Mouse (Mus musculus): Measurements from ENCODE around the gene Cyld. TPM values are rescaled to one million over a fixed set of nuclear protein-coding genes. Genes with fewer than 3 reads are reported as not detected.
A peak's percentile ranks its signal among the peaks of the same experiment; 100 is the strongest.
"Not testable (repeated sequence)": the region's sequence is repeated elsewhere in the genome, so short reads cannot be mapped to it uniquely, and the experiment has no call there.

Gene Cyld
- polyA plus RNA-seq, 1 experiment from 2014 or later = 19.8 TPM

- Histone ChIP-seq H3K4me3 (no peak overlapping the region), H3K27me3 (replicated peaks) (0 out of 2 replicates have a peak, but pooled peaks cover 4% of the 10 kb centered on the region), H3K27ac (no peak overlapping the region), H3K9ac (no peak overlapping the region), H3K4me1 (peaks cover 17% of the 10 kb centered on the region), H3K4me2 (no peak overlapping the region), H3K9me3 (no peaks in the 10 kb centered on the region), H3K36me3 (replicated peaks) (no peaks in the 10 kb centered on the region)
- 82% methylated on average over 7 of the region's 7 CpGs for WGBS
- no peak for ATAC-seq (replicated peaks)
Measured at GRCm38 (mm10) chr8:88771241-88771640, 74.4 kb downstream of the Cyld start.

GRCm38 (mm10) chr8:88774593-88775297, 77.9 kb downstream of the Cyld start:
- no peak overlapping the region for H3K27ac ChIP-seq

GRCm38 (mm10) chr8:88775298-88775646, 78.4 kb downstream of the Cyld start:
- H3K27me3 ChIP-seq (replicated peaks) = 0 out of 2 replicates have a peak, but pooled peaks cover 4% of the 10 kb centered on the region
- no peak overlapping the region for H3K9ac ChIP-seq
- H3K4me3 ChIP-seq = no peak overlapping the region
- peak overlapping the region; percentile 14; the same call in 1 of the 2 replicates for H3K4me2 ChIP-seq
- H3K27ac ChIP-seq = no peak overlapping the region
- no peak for ATAC-seq (replicated peaks)
- 41% methylated on average over 7 of the region's 7 CpGs for WGBS
- no peaks in the 10 kb centered on the region for H3K9me3 ChIP-seq
- H3K4me1 ChIP-seq = peaks cover 17% of the 10 kb centered on the region
- no peaks in the 10 kb centered on the region for H3K36me3 ChIP-seq (replicated peaks)

More at GRCm38 (mm10) chr8:88774593-88775297, 77.9 kb downstream of the Cyld start:
- H3K36me3 ChIP-seq (replicated peaks) = no peaks in the 10 kb centered on the region
- ATAC-seq (replicated peaks) = no peak
- 23% methylated on average over 19 of the region's 19 CpGs for WGBS
- H3K4me3 ChIP-seq = no peak overlapping the region
- no peaks in the 10 kb centered on the region for H3K9me3 ChIP-seq
- H3K9ac ChIP-seq = no peak overlapping the region
- 0 out of 2 replicates have a peak, but pooled peaks cover 4% of the 10 kb centered on the region for H3K27me3 ChIP-seq (replicated peaks)
- peaks cover 17% of the 10 kb centered on the region for H3K4me1 ChIP-seq
- peak overlapping the region; percentile 14; the same call in 1 of the 2 replicates for H3K4me2 ChIP-seq

GRCm38 (mm10) chr8:88780142-88780541, 83.3 kb downstream of the Cyld start:
- H3K4me3 ChIP-seq = no peak overlapping the region
- H3K4me2 ChIP-seq = no peak overlapping the region
- H3K4me1 ChIP-seq = peaks cover 9% of the 10 kb centered on the region
- H3K27me3 ChIP-seq (replicated peaks) = no peaks in the 10 kb centered on the region
- no peak overlapping the region for H3K9ac ChIP-seq
- no peaks in the 10 kb centered on the region for H3K36me3 ChIP-seq (replicated peaks)
- H3K27ac ChIP-seq = no peak overlapping the region
- ATAC-seq (replicated peaks) = no peak
- WGBS = 78% methylated on average over 3 of the region's 3 CpGs
- no peaks in the 10 kb centered on the region for H3K9me3 ChIP-seq

GRCm38 (mm10) chr8:88781283-88781682, 84.5 kb downstream of the Cyld start:
- Histone ChIP-seq H3K27me3 (replicated peaks) (no peaks in the 10 kb centered on the region), H3K27ac (no peak overlapping the region), H3K4me2 (no peak overlapping the region), H3K36me3 (replicated peaks) (no peaks in the 10 kb centered on the region), H3K9ac (no peak overlapping the region), H3K4me3 (no peak overlapping the region), H3K4me1 (no peaks in the 10 kb centered on the region), H3K9me3 (no peaks in the 10 kb centered on the region)
- no peak for ATAC-seq (replicated peaks)
- WGBS = 80% methylated on average over 5 of the region's 5 CpGs

GRCm38 (mm10) chr8:88783722-88784121, 86.9 kb downstream of the Cyld start:
- H3K27me3 ChIP-seq (replicated peaks) = no peaks in the 10 kb centered on the region
- no peaks in the 10 kb centered on the region for H3K4me1 ChIP-seq
- H3K27ac ChIP-seq = no peak overlapping the region
- no peaks in the 10 kb centered on the region for H3K36me3 ChIP-seq (replicated peaks)
- H3K4me2 ChIP-seq = no peak overlapping the region
- WGBS = 84% methylated on average over 1 of the region's 1 CpGs
- ATAC-seq (replicated peaks) = no peak
- no peaks in the 10 kb centered on the region for H3K9me3 ChIP-seq
- no peak overlapping the region for H3K9ac ChIP-seq
- H3K4me3 ChIP-seq = no peak overlapping the region

- not testable (repeated sequence) for H3K4me2 ChIP-seq; ATAC-seq (replicated peaks); H3K4me3 ChIP-seq; H3K9ac ChIP-seq; H3K27ac ChIP-seq; H3K36me3 ChIP-seq (replicated peaks); H3K4me1 ChIP-seq; H3K9me3 ChIP-seq; H3K27me3 ChIP-seq (replicated peaks)
- 79% methylated on average over 3 of the region's 3 CpGs for WGBS
Measured at GRCm38 (mm10) chr8:88788335-88788734, 91.5 kb downstream of the Cyld start.

GRCm38 (mm10) chr8:88792691-88793323, 96.0 kb downstream of the Cyld start:
- Histone ChIP-seq H3K36me3 (replicated peaks) (no peaks in the 10 kb centered on the region), H3K4me3 (no peak overlapping the region), H3K27me3 (replicated peaks) (no peaks in the 10 kb centered on the region), H3K4me1 (peaks cover 19% of the 10 kb centered on the region), H3K4me2 (no peak overlapping the region), H3K9ac (no peak overlapping the region), H3K27ac (no peak overlapping the region), H3K9me3 (no peaks in the 10 kb centered on the region)
- no peak for ATAC-seq (replicated peaks)
- 73% methylated on average over 8 of the region's 8 CpGs for WGBS

GRCm38 (mm10) chr8:88793324-88793722, 96.5 kb downstream of the Cyld start:
- 70% methylated on average over 9 of the region's 9 CpGs for WGBS
- peak overlapping the region; percentile 8; the same call in 1 of the 2 replicates for H3K27ac ChIP-seq
- no peak overlapping the region for H3K9ac ChIP-seq
- H3K36me3 ChIP-seq (replicated peaks) = no peaks in the 10 kb centered on the region
- H3K4me1 ChIP-seq = peaks cover 19% of the 10 kb centered on the region
- H3K4me2 ChIP-seq = peak overlapping the region; percentile 36
- ATAC-seq (replicated peaks) = peak; percentile 29; the same call in 1 of the 2 replicates
- H3K27me3 ChIP-seq (replicated peaks) = no peaks in the 10 kb centered on the region
- H3K9me3 ChIP-seq = no peaks in the 10 kb centered on the region
- H3K4me3 ChIP-seq = no peak overlapping the region

- peak overlapping the region; percentile 62 for H3K27ac ChIP-seq
- no peaks in the 10 kb centered on the region for H3K27me3 ChIP-seq (replicated peaks)
- no peaks in the 10 kb centered on the region for H3K36me3 ChIP-seq (replicated peaks)
- no peaks in the 10 kb centered on the region for H3K9me3 ChIP-seq
- peak overlapping the region; percentile 1; the same call in 1 of the 2 replicates for H3K4me3 ChIP-seq
- H3K9ac ChIP-seq = no peak overlapping the region
- peak overlapping the region; percentile 36 for H3K4me2 ChIP-seq
- peaks cover 19% of the 10 kb centered on the region for H3K4me1 ChIP-seq
- ATAC-seq (replicated peaks) = peak; percentile 88
- WGBS = 44% methylated on average over 24 of the region's 24 CpGs
Measured at GRCm38 (mm10) chr8:88793746-88794614, 97.2 kb downstream of the Cyld start.

GRCm38 (mm10) chr8:88794615-88794907, 97.7 kb downstream of the Cyld start:
- no peaks in the 10 kb centered on the region for H3K36me3 ChIP-seq (replicated peaks)
- H3K9ac ChIP-seq = no peak overlapping the region
- no peak overlapping the region for H3K4me2 ChIP-seq
- no peaks in the 10 kb centered on the region for H3K27me3 ChIP-seq (replicated peaks)
- ATAC-seq (replicated peaks) = 0 out of 2 replicates have a peak, but pooled peaks have one; percentile 24
- 0 out of 2 replicates have a peak overlapping the region, but pooled peaks have one; percentile 62 for H3K27ac ChIP-seq
- H3K4me1 ChIP-seq = peaks cover 19% of the 10 kb centered on the region
- no peaks in the 10 kb centered on the region for H3K9me3 ChIP-seq
- no peak overlapping the region for H3K4me3 ChIP-seq
- 70% methylated on average over 7 of the region's 7 CpGs for WGBS

GRCm38 (mm10) chr8:88795896-88796295, 99.1 kb downstream of the Cyld start:
- 90% methylated on average over 5 of the region's 5 CpGs for WGBS
- no peak for ATAC-seq (replicated peaks)

More at GRCm38 (mm10) chr8:88795896-88796295, 99.1 kb downstream of the Cyld start:
- H3K4me3 ChIP-seq = no peak overlapping the region
- H3K9me3 ChIP-seq = no peaks in the 10 kb centered on the region
- H3K9ac ChIP-seq = no peak overlapping the region
- H3K27ac ChIP-seq = no peak overlapping the region
- no peaks in the 10 kb centered on the region for H3K27me3 ChIP-seq (replicated peaks)
- no peak overlapping the region for H3K4me2 ChIP-seq
- peaks cover 19% of the 10 kb centered on the region for H3K4me1 ChIP-seq
- H3K36me3 ChIP-seq (replicated peaks) = no peaks in the 10 kb centered on the region

Data from midbrain, embryonic 15.5 days (tissue).